8 mouse cellular contexts compared by ENCODE assay signal in the genomic region with DNA sequence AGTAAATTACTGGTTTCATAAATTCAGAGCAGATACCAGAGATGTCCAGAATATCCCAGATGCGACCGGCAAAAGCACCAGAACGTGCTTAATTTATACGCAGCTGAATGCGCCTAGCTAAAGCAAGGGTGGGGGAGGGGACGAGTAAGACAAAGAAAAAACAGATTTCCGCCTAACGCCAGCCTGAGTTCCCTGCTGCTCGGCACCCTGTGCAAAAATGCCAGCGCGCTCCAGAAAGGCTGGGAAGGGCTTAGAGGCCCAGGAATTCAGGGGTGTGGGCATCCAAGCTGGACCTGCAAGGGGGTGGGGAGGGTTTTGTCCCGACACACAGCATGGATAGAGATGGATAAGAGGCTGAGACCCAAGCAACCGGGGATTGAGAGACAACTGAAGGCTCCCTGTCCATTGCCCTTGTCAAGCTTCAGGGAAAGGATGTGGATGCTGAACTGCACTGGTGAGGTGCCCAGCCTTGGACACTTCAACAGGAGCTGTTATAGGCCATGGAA.
A peak's percentile ranks its signal among the peaks of the same experiment; 100 is the strongest.
DNase-seq lines count a peak whose midpoint lies in the region; ATAC-seq lines count a peak whose summit lies in the region.

No protein-coding gene starts in this region.

- H3K9me3 ChIP-seq in forebrain, embryonic 16.5 days (ENCODE audit: control insufficient read depth, low read length), result no peaks in the 10 kb centered on the region

- peaks cover 35% of the 10 kb centered on the region for H3K4me1 ChIP-seq in forebrain, embryonic 16.5 days (replicated peaks; ENCODE audit: control insufficient read depth, insufficient read depth, low read length)

- H3K4me2 ChIP-seq in forebrain, embryonic 16.5 days (ENCODE audit: low read length), result peak overlapping the region; percentile 46

- intact Hi-C loops in left cerebral cortex, postnatal 14 days (cut with DNase I), result loop anchor here (5.0 to 10.0 kb wide), 3 partner anchors 44 to 492 kb away; partner anchors contain the start of gene Tox3

- under 1% methylated on average over 13 of the region's 13 CpGs for WGBS in forebrain, embryonic 16.5 days

- DNase-seq in kidney, postnatal 10 days, result peak; percentile 23
- no peak for DNase-seq in kidney, adult 11 months
- DNase-seq in brain, embryonic 18.5 days (ENCODE audit: low read depth, low spot score), result peak; percentile 71
- peak; percentile 58 to 84 for DNase-seq in left cerebral cortex, postnatal 14 days (ENCODE audit: low spot score in 2 of 2)
- peak; percentile 93 for DNase-seq in retina, postnatal 1 day
- DNase-seq in c-Kit-positive CD71-positive TER-119-positive erythroid progenitor cells, embryonic 14.5 days (ENCODE audit: low spot score), result no peak

- H3K27me3 ChIP-seq in forebrain, embryonic 16.5 days (replicated peaks; ENCODE audit: control insufficient read depth, insufficient read depth, low read length), result no peaks in the 10 kb centered on the region

- H3K9ac ChIP-seq in forebrain, embryonic 16.5 days (replicated peaks; ENCODE audit: low read depth, low read length), result peak overlapping the region; percentile 48

- H3K27ac ChIP-seq in forebrain, embryonic 16.5 days (ENCODE audit: low read length), result peak overlapping the region; percentile 94

- peak overlapping the region; percentile 24; the same call in 1 of the 2 replicates for H3K4me3 ChIP-seq in forebrain, embryonic 16.5 days (replicated peaks; ENCODE audit: low read length)

- no peaks in the 10 kb centered on the region for H3K36me3 ChIP-seq in forebrain, embryonic 16.5 days (ENCODE audit: control insufficient read depth, insufficient read depth)

- ATAC-seq in forebrain, embryonic 16.5 days, result peak; percentile 86
- ATAC-seq in erythroid progenitor cell, adult 5-6 weeks (replicated peaks; ENCODE audit: low FRiP score, poor library complexity, severe bottlenecking), result no peak

Comparison
In these comparisons a context has a peak if more than half of its experiments do, and no peak if none do; other contexts are left out.
1. DNase-seq: peak in kidney, postnatal 10 days (single experiment), brain, embryonic 18.5 days (single experiment), left cerebral cortex, postnatal 14 days (2 of 2) and retina, postnatal 1 day (single experiment); none in kidney, adult 11 months (single experiment) and c-Kit-positive CD71-positive TER-119-positive erythroid progenitor cells, embryonic 14.5 days (single experiment).